Mouse (Mus musculus): Measurements from ENCODE around the gene Chka.

The Chka gene

DNA sequence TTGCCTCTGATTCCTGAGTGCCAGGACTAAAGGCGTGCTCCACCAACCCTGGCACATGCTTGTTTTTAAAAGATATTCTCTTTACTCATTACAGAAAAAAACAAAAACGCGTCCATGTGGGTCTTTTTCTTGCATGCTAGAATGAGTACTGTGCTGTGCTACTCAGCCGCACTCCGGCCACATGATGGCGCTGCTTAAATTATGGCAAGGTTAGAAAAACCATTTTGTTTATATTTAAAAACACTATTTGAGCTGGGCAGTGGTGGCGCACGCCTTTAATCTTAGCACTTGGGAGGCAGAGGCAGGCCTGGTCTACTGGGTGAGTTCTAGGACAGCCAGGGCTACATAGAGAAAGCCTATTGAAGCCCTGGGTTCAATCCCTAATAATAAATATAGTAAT is 38.6 kb downstream of the Chka start:
- DNase-seq, result no peak

DNA sequence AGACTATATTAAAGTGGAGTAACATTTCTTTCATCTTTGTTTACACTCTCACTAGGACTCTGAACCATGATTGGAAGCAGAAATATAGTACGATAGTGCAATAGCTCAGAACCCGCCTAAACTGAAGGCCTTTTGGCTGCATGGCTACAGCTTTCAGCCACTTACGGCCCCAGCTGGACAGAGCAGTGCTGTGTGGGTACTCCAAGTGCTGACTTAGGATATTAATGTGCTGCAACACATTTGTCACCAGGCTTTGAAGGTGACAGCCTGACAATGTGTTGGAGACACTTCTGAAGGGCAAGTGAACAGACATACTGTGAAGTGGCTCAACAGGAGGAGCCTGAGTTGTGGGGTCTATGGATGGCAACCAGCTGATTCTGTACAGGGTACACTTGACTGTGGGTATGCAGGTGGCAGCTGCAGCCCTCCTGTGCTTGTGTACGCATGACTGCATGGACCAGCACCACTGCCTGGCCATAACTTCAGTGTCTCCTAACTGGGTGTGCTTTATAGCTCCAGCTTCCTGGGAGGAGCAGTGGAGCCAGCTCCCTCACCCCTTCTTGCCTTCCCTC is 42.1 kb downstream of the Chka start:
- no peak for DNase-seq

DNA sequence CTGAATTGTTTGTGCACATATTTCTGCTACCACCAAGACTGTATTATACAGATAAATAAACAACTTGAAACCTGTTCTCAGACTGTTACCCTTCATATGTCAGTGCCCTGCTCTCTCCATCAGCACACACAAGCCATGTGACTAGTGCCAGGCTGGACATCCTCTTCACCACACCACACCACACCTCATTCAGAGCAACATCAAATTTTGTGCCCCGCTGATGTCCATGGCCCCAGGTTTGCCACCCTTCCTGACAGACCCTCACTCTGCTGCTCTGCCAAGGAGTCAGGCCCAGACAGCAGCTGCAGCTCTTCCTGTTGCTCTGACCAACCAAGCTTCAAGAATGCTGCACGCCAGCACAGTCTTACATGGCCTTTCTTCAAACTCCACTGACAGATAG is 42.7 kb downstream of the Chka start:
- no peak for DNase-seq

DNA sequence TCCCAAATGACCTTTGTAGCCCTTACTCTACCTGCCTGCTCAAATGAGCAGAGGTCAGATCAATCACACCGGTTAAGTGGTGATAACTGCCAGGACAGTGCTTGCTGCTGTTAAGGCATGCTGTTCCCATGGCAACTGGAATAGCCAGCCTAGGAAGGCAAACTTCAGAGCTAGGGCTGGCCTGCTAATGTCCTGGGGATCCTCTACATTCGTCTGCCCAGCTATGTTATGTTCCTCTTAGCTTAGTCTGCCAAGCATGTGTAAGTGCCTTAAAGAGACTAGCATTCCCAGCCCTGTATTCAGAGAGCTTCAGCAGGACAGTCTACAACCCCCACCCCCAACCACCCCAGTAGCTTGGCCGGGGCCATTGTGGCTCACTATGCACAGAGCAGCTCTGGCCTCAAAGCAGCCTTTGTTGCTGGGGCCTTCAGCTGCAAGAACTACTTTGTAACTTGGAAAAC is 43.6 kb downstream of the Chka start:
- DNase-seq, result no peak

DNA sequence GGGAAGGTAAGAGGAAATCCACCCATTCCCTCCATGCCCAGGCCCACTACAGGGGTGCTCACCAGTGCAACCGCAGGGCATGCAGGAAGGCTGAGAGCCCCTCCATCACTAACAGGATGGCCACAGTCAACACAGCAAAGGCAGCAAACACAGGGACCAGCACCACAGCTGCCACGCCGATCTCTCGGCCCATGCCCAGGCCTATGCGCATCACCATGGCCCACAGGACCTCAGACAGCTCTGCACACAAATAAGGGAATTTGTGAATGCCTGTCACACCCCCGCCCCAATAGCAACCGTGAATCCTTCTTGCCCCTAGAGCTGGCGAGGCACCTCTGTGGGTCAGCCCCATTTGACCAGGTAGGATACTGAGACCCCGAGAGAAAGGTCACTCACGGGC is 44.6 kb downstream of the Chka start:
- no peak for DNase-seq

DNA sequence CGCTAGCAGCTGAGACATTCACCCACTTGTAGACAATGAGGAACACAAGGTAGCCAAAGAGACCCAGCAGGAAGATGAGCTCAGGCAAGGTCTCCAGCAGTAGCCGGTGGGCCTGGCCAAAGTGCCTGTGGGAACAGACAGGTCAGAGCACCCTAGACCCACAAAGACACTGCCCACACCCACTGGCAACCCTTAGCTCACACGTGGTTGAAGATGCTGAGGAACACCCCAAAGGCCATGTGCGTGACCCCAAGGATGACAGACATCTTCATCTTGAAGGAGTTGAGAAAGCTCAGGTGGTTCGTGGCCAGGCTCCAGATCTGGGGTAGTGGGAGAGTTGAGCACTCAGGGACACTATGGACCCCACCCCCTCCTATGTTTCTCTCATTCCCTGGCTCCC is 46.0 kb downstream of the Chka start:
- DNase-seq, result no peak

DNA sequence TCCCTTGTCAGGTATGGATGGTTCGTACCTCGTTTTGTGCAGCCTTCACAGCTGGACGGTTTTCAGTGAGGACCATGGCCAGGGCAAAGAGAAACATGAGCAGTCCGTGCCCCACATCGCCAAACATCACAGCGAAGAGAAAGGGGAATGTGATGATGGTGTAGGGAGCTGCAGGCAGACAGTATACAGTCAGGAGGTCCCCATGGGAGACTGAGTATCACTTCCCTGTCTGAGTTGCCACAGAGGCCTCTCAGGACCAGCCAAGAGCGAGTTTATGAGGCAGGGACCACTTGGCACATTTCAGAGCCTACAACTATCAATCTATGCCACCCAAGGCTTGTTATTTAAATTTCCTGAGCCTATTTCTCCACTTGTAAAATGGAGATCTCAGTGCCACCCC is 47.4 kb downstream of the Chka start:
- DNase-seq, result no peak

DNA sequence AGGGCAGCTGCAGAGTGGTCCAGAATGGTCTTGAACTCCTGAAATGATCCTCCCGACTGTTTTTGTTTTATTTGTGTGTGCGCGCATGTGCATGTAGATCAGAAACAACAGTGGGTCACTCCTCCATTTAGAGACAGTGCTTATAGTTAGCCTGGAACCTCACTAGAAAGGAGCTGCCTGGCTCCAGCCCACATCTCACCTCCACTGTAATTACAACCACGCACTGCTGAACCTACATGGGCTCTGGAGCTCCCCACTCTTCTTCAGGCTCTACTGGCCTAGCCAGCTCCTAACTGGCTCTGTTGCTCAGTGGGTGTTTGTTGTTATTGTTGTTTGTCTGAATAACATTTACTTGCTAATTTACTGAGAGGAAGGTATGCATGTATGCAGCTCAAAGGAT is 48.0 kb downstream of the Chka start:
- no peak for DNase-seq

DNA sequence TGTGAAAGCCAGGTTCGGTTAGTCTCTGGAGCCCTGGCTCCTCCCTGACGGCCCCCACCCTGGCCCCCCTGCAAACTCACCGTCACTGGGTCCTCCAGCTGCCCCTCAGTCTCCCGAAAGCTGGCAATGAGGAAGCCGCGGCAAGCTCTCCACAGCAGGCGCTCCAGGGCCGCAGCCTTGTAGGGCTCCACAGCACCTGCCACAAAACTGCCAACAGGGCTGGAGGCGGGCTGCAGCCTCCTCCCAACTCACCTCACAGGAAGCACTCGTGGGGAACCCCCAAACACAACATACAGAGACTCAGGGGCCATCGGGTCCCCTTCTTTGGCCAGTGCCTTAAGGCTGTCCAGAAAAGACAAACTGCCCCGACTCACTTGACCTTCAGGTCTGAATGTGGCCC is 51.4 kb downstream of the Chka start:
- no peak for DNase-seq

DNA sequence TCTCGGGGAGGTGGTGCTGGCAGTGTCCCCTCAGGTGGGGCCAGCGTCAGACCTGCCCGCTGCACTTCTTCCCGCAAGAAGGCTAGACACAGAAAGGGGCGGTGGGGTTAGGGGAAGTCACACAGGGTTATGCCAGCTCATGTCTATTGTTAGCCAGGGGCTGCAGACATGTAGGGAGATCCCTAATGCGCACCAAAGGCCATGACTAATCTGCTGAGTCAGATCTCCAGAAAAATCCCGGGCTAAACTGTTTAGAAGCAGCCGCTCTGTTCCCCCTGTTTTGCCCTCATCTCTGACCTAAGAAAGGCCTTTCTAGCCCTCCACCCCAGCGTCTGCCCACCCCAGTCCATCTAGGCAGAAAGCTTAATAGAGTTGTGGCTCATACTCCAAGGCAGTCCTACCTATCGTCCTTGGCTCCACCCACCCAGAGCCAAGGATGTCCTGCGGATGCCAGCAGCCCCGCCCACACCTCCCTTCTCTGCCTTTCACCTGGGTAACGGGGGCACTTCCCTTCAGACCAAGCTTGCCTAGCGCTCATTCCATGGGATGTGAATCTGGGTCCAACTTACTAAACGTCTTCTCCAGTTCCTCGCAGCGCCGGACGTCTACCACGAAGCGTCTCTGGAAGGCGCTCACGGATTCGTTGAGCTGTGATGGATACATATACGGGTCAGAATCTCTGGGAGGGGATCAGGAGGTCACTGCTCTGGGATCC is 52.2 kb downstream of the Chka start:
- no peak for DNase-seq

DNA sequence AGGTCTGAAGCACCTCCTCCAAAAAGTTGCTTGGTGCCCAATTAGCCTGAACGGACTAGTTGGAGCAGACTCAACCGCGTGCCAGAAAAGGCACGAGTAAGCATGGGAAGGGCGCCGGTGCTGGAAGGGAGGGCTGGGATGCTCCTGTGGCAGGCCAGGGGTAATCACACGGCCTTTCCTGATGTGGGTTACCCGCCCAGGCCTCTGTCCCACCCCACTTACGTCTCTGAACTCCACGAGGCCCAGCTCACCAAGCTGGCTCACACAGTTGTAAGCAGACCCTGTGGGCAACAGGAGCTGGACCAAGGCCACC is 52.7 kb downstream of the Chka start:
- DNase-seq, result no peak

DNA sequence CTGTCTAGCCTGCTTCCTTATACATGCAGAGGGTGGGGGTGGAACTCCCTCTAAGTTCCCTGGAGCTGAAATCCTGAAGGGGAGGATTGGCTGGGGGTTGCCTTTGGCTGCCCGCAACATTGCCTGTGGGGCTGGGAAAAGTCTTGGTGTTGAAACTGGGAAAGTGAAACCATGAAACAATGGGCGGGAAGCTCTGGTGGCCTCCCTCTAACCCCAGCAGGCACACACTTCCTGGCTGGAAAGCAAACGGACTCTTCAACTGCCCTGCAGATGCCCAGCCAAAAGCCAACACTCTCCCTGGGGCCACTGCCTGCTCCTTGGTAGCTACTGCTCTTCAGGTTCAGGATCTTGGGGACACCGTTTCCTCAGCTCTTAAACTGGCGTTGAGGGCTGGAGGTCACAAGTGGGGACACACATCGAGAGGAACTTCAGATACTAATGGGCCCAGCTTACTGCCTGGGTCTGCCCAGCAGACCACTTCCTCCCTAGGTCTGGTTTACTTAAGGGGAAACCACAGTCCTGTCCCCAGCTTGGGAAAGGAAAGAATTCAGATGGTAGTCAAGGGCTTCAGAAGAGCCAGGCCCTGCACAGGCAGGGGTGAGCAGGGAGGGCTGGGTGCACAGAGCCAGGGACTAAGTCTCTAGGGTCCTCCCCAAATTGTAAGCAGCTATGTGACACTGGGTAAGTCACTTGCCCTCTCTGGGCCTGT is 53.8 kb downstream of the Chka start:
- DNase-seq, result peak; percentile 61

DNA sequence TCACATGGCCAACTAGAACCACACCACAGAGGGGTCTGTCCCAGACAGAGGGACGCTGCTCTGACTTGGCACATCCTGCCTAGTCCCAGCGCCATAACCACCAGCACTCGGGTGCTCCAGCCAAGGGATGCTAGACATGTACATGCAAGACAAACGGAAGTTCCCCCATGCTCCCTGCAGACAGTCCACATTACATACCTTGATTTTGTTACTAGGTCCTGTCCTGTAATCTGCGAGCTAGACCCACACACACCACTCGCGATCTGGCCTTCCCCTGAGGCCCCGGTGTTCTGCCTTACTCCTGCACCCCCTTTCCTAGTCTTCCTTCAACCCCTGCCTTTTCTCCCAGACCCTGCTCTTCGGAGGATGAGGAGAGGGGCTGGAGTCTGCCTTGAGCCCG is 54.8 kb downstream of the Chka start:
- no peak for DNase-seq

DNA sequence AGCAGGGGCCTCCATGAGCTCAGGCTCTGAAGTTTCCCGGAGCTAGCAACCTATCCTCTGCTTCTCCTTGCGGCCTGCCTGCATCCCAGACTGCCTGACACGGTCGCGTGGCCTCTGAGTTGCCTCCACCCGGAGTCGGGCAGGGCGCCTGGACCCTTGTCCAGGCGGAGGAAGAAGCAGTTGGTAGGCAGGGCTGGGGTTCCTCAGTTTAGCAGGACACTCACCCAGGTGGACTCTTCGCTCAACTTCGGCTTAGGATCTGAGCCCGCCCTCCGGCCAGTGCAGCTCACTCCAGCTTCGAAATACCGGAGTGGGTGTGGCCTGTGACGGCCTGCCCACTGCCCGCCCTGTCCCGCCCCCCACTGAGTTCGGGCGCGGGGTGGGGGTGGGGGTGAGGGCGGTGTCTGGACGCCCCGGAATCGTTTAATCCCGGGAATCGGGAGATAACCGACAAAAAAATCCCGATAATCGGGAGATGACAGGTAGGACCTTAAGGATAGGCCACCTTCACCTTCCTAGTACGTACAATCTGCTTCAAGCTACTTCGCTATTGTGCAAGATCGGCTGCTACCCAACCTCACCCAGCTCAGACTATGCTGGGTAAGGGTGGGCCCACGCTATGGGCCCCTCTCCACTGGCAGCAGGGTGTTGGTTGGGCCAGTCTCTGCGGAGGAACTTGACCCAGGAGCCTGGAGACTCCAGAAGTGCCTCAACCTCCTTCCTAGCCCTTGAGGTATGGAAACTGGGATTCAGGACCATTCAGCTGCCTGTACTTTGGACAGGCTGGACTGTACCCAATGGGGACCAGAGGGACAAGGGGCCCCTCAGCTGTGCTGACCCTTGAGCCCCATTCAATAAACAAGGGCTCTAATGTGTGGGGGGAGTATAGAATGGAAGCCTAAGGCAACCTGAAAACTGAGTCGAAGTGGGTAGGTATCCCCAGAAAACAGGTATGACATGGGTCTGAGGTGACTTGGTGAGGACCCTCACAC is 55.5 kb downstream of the Chka start, which contains the start of gene Tcirg1:
Gene Tcirg1 (minus strand): TSS at position 339 of the 992 bp plus-strand sequence.
- peak; percentile 93 for DNase-seq

DNA sequence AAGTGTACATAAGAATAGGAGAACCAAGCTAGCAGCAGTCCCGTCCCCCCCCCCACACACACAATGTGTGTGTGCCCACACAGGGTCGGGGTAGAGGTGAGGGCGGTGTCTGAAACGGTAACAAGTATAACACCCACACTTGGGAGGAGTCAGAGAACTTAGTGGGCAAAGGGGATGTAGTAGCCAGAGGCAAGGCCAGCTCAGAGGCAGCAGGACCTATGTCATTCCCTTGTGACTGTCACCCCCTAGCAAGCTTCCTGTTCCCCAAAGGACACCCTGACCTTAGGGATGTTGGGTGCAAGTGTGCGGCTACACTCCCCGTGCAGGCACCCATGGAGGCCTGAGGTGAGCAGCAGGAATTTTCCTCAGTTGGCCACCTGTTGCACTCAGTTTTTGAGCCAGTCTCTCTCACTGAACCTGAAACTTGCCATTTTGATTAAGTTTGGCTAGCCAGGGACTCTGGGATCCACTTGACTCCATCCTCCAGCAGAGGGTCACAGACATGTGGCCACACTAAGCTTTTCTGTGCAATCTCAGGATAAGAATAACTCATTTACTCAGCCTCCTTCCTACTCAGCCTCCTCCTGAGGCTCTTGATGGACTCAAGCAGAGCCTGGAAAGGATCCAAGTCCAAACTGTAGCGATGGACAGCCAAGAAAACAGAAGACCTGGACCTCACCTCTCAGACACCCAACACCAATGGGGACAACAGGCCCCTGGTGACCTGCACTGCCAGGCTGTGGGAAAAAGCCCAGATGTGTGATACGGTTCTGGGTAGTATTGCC is 56.5 kb downstream of the Chka start:
- DNase-seq, result no peak

DNA sequence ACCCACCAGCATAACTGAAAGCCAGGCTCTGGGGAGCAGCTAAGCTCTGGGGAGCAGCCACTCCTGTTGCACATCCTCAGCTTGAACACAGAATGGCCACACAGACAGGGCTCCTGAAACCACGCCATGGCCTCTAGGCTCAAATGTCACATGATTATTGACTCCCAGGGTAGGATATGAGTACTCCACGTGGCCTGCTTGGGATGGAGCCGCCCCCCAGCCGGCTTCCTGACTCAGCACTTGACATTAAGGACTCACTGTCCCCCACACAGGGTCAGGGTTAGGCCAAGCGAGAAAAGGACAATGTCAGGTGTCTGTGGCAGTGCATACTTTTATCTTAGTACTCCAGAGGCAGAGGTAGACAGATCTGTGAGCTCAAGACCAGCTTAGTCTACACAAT is 58.6 kb downstream of the Chka start:
- no peak for DNase-seq

DNA sequence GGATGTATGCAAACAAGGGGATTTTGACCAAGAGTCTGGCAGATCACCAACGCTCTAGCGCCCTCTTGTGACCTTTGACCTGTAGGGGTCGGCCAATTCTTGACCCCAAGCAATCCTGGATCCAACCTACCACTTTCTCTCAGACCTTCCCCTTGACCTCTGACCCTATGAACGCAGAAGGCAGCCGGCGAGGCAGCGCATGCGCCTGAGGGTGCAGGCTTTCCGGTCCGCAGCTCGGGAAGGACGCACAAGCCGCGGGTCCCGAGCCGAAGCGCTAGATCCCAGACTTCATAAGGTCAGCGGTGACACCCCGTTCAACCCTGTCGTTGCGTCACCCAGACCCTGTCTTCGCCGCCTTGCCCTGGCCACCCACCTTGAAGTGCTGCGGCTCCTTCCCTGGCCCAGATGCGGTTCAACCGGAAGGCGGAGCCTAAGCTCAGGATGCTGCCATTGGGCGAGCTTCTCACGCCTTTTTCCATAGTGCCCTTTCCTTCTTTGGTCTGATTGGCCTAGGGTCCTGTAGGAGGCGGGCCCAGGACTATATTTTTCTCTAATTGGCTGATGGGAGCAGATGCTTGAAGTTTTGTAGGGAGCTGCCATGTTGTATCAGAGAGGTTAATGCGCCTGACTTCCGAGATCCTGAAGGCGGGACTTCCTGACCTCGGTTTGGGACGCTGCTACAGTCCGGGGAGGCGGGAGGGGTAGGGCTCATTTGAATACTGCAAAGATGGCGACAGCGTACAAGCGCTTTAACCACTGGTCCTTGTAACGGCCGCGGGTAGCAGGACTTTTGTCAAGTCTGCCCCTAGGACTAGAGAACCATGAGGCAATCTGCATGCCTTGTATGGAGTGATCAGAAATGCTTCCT is 61.0 kb downstream of the Chka start, which contains the start of gene Ndufs8:
Gene Ndufs8 (minus strand): TSS at position 438 of the 868 bp plus-strand sequence.
- peak; percentile 96 for DNase-seq

DNA sequence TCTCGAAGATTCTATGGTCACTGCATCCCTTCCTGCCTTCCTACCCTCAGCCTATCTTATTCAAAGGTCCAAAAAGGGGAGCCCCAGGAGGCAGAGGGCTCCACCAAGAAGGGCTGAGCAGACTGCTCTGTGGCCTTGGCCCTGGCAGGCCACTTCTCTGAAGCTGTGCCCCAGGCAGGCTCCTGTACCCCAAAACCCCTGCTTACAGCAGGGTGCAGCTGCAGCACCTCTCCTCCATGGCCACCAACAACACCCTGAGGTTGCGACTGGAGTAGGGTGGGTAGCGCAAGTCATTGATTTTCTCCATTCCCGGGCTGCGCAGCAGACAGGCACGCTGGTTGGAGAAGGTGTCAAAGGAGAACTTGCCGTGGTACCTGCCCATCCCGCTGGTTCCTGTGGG is 62.1 kb downstream of the Chka start:
- DNase-seq, result no peak

DNA sequence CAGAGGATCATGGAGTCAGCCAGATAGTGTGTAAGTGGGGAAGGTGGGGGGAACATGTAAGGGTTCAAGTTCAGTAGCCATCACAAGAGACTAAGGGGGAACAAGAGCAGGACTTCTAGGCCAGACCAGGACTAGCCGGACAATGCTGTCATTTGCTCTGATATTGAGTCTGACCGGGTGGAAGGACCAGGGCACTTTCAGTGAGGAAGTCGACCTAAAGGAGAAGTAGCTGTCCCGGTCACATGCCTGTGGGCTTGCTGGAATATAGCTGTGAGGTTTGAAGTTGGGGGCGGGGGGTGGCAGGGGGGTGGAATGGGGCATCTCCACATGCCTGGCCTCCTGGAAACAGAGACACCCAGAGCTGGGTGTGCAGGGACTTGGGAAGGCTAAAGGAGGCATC is 63.0 kb downstream of the Chka start:
- DNase-seq, result no peak

DNA sequence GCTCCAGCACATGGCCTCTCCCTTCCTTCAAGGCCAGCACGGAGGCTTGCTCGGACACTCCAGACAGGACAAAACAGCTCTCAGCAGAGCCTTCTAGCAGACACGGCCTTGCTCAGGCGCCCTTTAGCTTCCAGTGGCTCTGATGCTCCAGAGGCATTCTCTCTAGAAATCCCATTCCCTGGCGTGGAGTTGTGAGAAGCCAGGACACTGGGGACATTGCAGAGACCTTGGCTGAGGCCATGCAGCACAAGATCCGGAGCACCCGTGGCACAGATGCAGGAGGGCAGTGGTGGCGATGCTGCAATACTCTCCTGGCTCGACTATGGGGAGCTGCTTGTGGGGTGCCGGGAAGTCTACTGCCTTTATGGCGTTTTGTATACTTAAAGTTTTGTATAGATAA is 65.2 kb downstream of the Chka start:
- DNase-seq, result no peak

DNA sequence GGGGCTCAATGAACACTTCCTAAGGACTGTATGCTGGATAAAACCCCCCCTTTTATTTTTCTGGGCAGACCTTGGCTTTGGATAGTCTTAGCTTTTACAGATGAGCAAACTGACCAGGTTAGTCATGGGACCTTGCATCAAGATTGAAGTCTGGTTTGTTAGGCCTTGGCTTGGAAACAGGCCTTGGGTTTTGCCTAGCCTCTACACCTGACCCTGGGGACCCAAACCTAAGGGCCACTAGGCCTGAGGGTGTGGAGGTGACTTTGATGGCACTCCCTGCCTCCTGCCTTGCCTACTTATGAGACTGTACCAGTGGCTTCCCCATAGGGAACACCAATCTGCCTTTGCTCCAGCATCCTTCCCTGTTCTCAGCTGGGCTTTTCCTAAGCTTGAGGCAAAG is 68.4 kb downstream of the Chka start:
- no peak for DNase-seq

Data from kidney, postnatal 14 days (tissue).